Mouse (Mus musculus) megakaryocyte-erythroid progenitor cell, adult 5-6 weeks (primary cell): ENCODE measurements around the gene Zfp345. TPM values are rescaled to one million over a fixed set of nuclear protein-coding genes. Genes with fewer than 3 reads are reported as not detected.
"Not testable (repeated sequence)": the region's sequence is repeated elsewhere in the genome, so short reads cannot be mapped to it uniquely, and the experiment has no call there.

ENCODE experiments used
- ATAC-seq: replicated peaks from 2 replicates; pipeline ENCODE4 v1.8.0; 2016; ENCODE audit warnings: mild to moderate bottlenecking, inconsistent platforms; ENCODE audit not compliant: severe bottlenecking, poor library complexity, low FRiP score, low TSS enrichment
- total RNA-seq, 2 experiments: library from RNA; stranded (forward) in 1 of 2; stranded (reverse) in 1 of 2; fragments of 200-1000, 215-1000 nt in 1 of 2; fragments of >200 nt in 1 of 2; fragmentation: Nextera tagmentation in 1 of 2; gene quantifications; 2 replicates each; pipeline ENCODE4 v1.2.3; 2014 to 2017

The Zfp345 gene
- not detected in 2 replicates for total RNA-seq (2014; fragmentation: Nextera tagmentation)
- total RNA-seq (2017), result 0.30 and 0.89 TPM in 2 replicates

DNA sequence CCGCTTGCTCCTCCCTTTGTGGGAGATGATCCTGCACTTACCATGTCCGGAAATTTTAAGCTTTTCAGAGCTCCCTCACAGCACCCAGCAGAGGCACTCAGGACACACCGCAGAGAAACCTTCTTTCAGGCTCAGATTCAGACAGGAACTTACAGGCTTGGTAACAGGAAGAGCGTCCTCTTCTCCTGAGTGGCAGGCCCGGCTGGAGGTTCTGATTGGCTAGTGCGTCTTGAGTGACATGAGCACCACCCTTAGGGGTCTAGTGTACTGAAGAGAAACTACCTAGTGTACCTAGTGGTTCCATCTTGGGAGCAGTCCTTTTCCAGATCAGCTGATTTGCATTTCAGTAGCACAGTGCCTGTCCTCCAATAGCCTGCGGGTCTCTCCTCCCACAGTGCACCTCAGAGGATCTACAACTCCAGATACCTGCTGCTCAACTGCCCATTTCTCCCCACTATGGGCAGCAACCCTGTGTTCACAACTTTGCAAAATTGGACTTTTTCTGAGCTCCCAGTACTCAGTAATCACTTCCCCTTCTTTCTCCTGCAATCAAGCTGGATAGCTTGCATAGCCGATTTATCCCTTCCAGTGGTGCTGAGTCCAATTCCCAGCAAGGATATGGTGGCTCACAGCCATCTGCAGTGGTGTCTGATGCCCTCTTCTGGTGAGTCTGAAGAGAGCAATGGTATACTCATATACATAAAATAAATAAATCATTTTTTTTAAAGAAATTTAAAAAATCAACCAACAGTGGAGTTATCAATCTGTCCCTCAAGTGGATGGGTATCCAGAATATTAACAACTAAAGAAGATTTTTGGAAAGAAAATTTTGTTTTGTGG is at the start of gene Zfp345:
Zfp345 (minus strand) TSS at position 153 of the 840 bp plus-strand sequence.
- not testable (repeated sequence) for ATAC-seq

GRCm38 (mm10) chr2:150525703-150526207 is 40.9 kb upstream of the Zfp345 start:
- no peak for ATAC-seq

GRCm38 (mm10) chr2:150512837-150513236 is 27.9 kb upstream of the Zfp345 start:
- no peak for ATAC-seq

DNA sequence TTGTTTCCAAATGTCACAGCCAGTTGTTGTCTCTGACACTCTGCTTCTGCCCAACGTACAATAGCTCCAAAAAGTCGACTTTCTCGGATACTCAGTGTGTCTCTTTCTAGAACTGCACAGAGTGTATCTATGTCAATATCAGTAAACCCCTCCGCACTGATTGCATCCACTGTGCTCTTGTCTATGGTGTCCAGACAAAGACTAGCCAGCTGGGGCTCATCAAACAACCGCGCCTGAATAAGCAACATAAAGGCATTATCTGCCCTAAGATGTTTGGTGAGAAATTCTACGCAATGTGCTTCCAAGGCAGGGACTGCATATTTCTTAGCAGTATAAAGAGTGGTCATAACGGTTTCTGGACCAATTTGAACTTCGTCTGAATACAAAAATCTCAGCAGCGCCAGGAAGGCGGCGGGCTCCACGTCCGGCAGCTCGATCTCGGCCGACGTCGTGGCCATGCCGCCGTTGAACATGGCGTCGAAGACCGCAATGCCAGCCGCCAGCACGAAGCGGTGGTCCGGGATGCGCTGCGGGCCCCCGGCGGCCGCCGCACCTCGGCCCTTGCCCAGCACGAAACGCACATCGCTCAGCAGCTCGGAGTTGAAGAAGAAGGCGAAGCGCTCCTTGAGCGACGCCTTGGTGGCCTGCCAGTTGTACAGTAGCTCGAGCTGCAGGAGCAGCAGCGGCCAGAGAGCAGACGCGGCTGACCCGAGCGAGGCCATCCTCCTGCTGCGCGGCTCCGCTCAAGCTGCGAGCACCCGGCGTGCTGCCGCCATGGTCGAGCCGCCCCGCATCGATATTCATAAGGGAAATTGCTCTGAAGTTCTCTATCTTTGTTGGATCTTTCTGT is 15.5 kb upstream of the Zfp345 start:
- ATAC-seq, result not testable (repeated sequence)

DNA sequence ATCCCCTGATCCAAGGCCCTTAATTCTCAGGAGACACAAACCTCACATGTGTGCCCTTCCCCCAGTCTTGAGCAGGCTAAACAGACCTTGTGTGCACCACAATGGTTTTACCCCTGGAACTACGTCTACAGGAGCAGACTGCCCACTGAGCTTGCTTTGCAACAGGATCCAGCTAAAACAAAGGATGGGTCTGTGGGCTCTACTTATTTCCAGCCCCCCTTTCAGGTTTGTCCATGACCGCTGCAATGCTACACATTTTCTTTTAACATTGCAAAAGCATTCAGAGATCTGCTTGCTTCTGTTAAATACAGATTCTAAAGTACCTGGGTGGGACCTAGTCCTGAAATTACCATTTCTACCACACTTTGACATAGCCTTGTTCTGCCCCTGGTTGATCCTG is 8.1 kb upstream of the Zfp345 start:
- ATAC-seq, result no peak

DNA sequence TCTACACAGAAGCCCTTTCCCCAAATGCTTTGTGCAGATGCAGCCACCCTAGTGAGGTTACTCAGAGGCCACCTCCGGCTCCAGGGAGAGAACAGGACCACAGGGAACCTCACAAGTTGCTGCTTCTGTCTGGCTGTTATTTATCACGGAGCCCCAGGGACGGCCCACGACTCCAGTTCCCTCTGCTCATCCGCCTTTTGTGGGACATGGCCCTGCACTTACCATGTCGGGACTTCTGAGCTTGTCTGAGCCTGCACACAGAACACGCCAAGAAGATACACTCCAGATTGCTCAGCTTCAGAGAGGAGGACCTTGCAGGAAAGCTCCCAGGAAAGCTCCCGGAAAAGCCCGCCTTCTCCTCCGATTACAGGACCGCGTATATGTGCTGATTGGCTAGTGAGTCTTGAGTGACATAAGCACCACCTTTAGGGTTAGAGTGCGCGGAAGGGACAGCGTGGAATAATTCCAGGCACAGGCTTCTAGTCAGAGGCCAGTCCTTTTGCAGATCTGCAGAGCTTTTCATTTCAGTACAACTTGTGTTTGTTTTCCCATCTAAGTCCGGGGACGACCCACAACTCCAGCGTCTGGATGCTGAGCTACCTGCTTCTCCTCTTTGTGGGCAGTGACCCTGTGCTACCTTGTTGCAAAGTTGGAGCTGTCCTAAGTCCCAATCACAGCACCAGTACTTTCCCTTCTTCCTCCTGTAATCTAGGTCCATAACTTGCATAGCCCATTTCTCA is 33.5 kb downstream of the Zfp345 start, which contains the start of gene Zfp442:
Zfp442 (minus strand) TSS at position 307 of the 740 bp plus-strand sequence.
- peak; percentile 99 for ATAC-seq

GRCm38 (mm10) chr2:150439084-150439483 is 45.8 kb downstream of the Zfp345 start:
- ATAC-seq, result not testable (repeated sequence)

Other genes with a start within 250 kb of the Zfp345 start
- gene Gm21994, start 229.5 kb downstream of the Zfp345 start, total RNA-seq (2014; fragmentation: Nextera tagmentation), result 2.3 and 3.2 TPM in 2 replicates
- gene Gm21994, start 229.5 kb downstream of the Zfp345 start, total RNA-seq (2017), result 3.6 and 7.5 TPM in 2 replicates
- not detected in 2 replicates for gene Gm14124, start 227.6 kb downstream of the Zfp345 start, total RNA-seq (2014; fragmentation: Nextera tagmentation)
- gene Gm14124, start 227.6 kb downstream of the Zfp345 start, total RNA-seq (2017), result not detected in 2 replicates
- not detected in 2 replicates for gene Gm10130, start 161.4 kb downstream of the Zfp345 start, total RNA-seq (2014; fragmentation: Nextera tagmentation)
- 15.1 and 22.5 TPM in 2 replicates for gene Gm10130, start 161.4 kb downstream of the Zfp345 start, total RNA-seq (2017)
- gene 3300002I08Rik, start 122.3 kb downstream of the Zfp345 start, total RNA-seq (2014; fragmentation: Nextera tagmentation), result 1.5 and 1.6 TPM in 2 replicates
- 3.5 TPM in 2 replicates for gene 3300002I08Rik, start 122.3 kb downstream of the Zfp345 start, total RNA-seq (2017)
- gene Zfp442, start 33.6 kb downstream of the Zfp345 start, total RNA-seq (2014; fragmentation: Nextera tagmentation), result 1.4 and 2.1 TPM in 2 replicates
- 2.5 and 3.1 TPM in 2 replicates for gene Zfp442, start 33.6 kb downstream of the Zfp345 start, total RNA-seq (2017)
- gene Cst7, start 85.3 kb upstream of the Zfp345 start, total RNA-seq (2014; fragmentation: Nextera tagmentation), result 3.8 and 7.0 TPM in 2 replicates
- 12.1 and 19.5 TPM in 2 replicates for gene Cst7, start 85.3 kb upstream of the Zfp345 start, total RNA-seq (2017)
- gene Apmap, start 123.5 kb upstream of the Zfp345 start, total RNA-seq (2014; fragmentation: Nextera tagmentation), result 10.7 and 20.5 TPM in 2 replicates
- gene Apmap, start 123.5 kb upstream of the Zfp345 start, total RNA-seq (2017), result 37.2 and 43.1 TPM in 2 replicates
- gene Acss1, start 183.4 kb upstream of the Zfp345 start, total RNA-seq (2014; fragmentation: Nextera tagmentation), result 90.4 and 97.4 TPM in 2 replicates
- gene Acss1, start 183.4 kb upstream of the Zfp345 start, total RNA-seq (2017), result 66.9 and 69.4 TPM in 2 replicates
- not detected in 2 replicates for gene Vsx1, start 204.3 kb upstream of the Zfp345 start, total RNA-seq (2014; fragmentation: Nextera tagmentation)
- not detected in 2 replicates for gene Vsx1, start 204.3 kb upstream of the Zfp345 start, total RNA-seq (2017)